Mouse (Mus musculus): ENCODE data around the gene Fam120a.

GRCm38 (mm10) chr13:48990138-48990537 lies 22.3 kb upstream of the Fam120a start:
- TF ChIP-seq TCF3 (IDR thresholded peaks at IDR 0.05; ENCODE audit: insufficient read length, low read depth), result no peak
- no peak for TF ChIP-seq TCF12 (IDR thresholded peaks at IDR 0.05; ENCODE audit: insufficient read depth, poor library complexity, severe bottlenecking)
- no peak for TF ChIP-seq POLR2A (IDR thresholded peaks at IDR 0.05; ENCODE audit: insufficient read length, low read depth)

Data from myocyte (in vitro differentiated cells).